Mouse (Mus musculus) liver, postnatal 0 days (tissue): ENCODE data around the gene Pard3.

ENCODE experiments used
- CTCF ChIP-seq: sonication (generic); IDR thresholded peaks from 2 replicates; pipeline ENCODE4 v1.5.1; 2016; ENCODE audit warnings: antibody characterized with exemption, low read depth
- EP300 ChIP-seq: IDR thresholded peaks from 2 replicates; pipeline ENCODE4 v1.6.1; 2016; ENCODE audit warnings: antibody characterized with exemption, low read depth, mild to moderate bottlenecking

DNA sequence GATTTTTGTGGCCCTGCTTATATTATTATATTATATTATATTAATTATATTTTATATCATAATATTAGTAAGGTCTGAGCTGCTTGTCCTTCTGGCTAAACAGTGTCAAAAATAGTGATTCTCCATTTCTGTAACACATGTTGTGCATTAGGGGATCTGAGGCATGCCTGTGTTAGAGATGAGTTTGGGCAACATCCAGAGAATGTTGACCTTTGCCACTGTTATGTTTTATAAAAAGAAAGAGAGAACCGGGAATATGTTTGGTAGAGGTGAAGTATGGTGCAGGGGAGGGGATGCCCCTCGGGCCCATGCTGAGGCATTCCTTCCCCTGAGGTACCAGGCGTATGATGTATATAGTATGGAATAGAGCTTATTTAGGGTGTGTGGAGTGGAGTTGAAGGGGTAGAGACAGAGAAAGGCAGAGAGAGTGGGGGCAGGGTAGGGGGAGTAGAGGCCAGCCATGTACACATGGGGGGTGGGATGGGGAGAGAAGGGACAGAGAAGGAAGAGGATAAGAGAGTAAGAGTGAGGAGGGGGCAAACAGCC lies 95.8 kb downstream of the Pard3 start:
- TF ChIP-seq CTCF: no peak
- TF ChIP-seq EP300: no peak
